Mouse (Mus musculus): ENCODE measurements at regions not wholly inside any gene's neighbourhood (a gene's known extent, or its start where the extent isn't known, plus 50 kb on each side); places are given as distances from the start of the nearest gene placed in this dataset.
A peak's percentile ranks its signal among the peaks of the same experiment; 100 is the strongest.

GRCm38 (mm10) chr2:51466003-51466402 lies 161.3 kb upstream of the Tas2r134 start:
- DNase-seq, result no peak
- Histone ChIP-seq H3K4me3 (replicated peaks; ENCODE audit: insufficient read depth, low read depth, low read length) (no peak overlapping the region), H3K27me3 (ENCODE audit: control insufficient read depth, insufficient read depth, low read length) (no peaks in the 10 kb centered on the region), H3K27ac (ENCODE audit: insufficient read depth, low read length) (no peak overlapping the region), H3K4me1 (ENCODE audit: control insufficient read depth, insufficient read depth, low read length) (no peaks in the 10 kb centered on the region)
- 93% methylated on average over 7 of the region's 7 CpGs for WGBS
- TF ChIP-seq CTCF (IDR thresholded peaks at IDR 0.05; ENCODE audit: borderline replicate concordance, insufficient read depth, low read depth, low read length) (no peak), POLR2A (IDR thresholded peaks at IDR 0.05; ENCODE audit: borderline replicate concordance, insufficient read depth, low read length) (no peak)

- no peak for TF ChIP-seq CTCF (IDR thresholded peaks at IDR 0.05; ENCODE audit: borderline replicate concordance, insufficient read depth, low read depth, low read length)
- no peak for TF ChIP-seq POLR2A (IDR thresholded peaks at IDR 0.05; ENCODE audit: borderline replicate concordance, insufficient read depth, low read length)
- DNase-seq, result no peak
- Histone ChIP-seq H3K27me3 (ENCODE audit: control insufficient read depth, insufficient read depth, low read length) (no peaks in the 10 kb centered on the region), H3K4me3 (replicated peaks; ENCODE audit: insufficient read depth, low read depth, low read length) (no peak overlapping the region), H3K27ac (ENCODE audit: insufficient read depth, low read length) (no peak overlapping the region), H3K4me1 (ENCODE audit: control insufficient read depth, insufficient read depth, low read length) (no peaks in the 10 kb centered on the region)
- 70% methylated on average over 7 of the region's 7 CpGs for WGBS
Observed at GRCm38 (mm10) chr2:51465576-51465975, 161.7 kb upstream of the Tas2r134 start.

- TF ChIP-seq CTCF (IDR thresholded peaks at IDR 0.05; ENCODE audit: borderline replicate concordance, insufficient read depth, low read depth, low read length), result no peak
- TF ChIP-seq POLR2A (IDR thresholded peaks at IDR 0.05; ENCODE audit: borderline replicate concordance, insufficient read depth, low read length), result no peak
- 66% methylated on average over 2 of the region's 2 CpGs for WGBS
- Histone ChIP-seq H3K4me3 (replicated peaks; ENCODE audit: insufficient read depth, low read depth, low read length) (no peak overlapping the region), H3K27ac (ENCODE audit: insufficient read depth, low read length) (no peak overlapping the region), H3K4me1 (ENCODE audit: control insufficient read depth, insufficient read depth, low read length) (no peaks in the 10 kb centered on the region), H3K27me3 (ENCODE audit: control insufficient read depth, insufficient read depth, low read length) (no peaks in the 10 kb centered on the region)
- no peak for DNase-seq
Observed at GRCm38 (mm10) chr2:51464356-51464755, 163.0 kb upstream of the Tas2r134 start.

- Histone ChIP-seq H3K27ac (ENCODE audit: insufficient read depth, low read length) (no peak overlapping the region), H3K4me3 (replicated peaks; ENCODE audit: insufficient read depth, low read depth, low read length) (no peak overlapping the region), H3K27me3 (ENCODE audit: control insufficient read depth, insufficient read depth, low read length) (no peaks in the 10 kb centered on the region), H3K4me1 (ENCODE audit: control insufficient read depth, insufficient read depth, low read length) (no peaks in the 10 kb centered on the region)
- TF ChIP-seq POLR2A (IDR thresholded peaks at IDR 0.05; ENCODE audit: borderline replicate concordance, insufficient read depth, low read length) (no peak), CTCF (IDR thresholded peaks at IDR 0.05; ENCODE audit: borderline replicate concordance, insufficient read depth, low read depth, low read length) (no peak)
- DNase-seq, result no peak
- 100% methylated on average over 2 of the region's 2 CpGs for WGBS
Observed at GRCm38 (mm10) chr2:51460896-51461295, 166.4 kb upstream of the Tas2r134 start.

- H3K4me1 ChIP-seq (ENCODE audit: control insufficient read depth, insufficient read depth, low read length), result no peaks in the 10 kb centered on the region
- TF ChIP-seq POLR2A (IDR thresholded peaks at IDR 0.05; ENCODE audit: borderline replicate concordance, insufficient read depth, low read length) (no peak), CTCF (IDR thresholded peaks at IDR 0.05; ENCODE audit: borderline replicate concordance, insufficient read depth, low read depth, low read length) (no peak)
- 71% methylated on average over 2 of the region's 2 CpGs for WGBS
- H3K4me3 ChIP-seq (replicated peaks; ENCODE audit: insufficient read depth, low read depth, low read length), result no peak overlapping the region
- no peaks in the 10 kb centered on the region for H3K27me3 ChIP-seq (ENCODE audit: control insufficient read depth, insufficient read depth, low read length)
- H3K27ac ChIP-seq (ENCODE audit: insufficient read depth, low read length), result no peak overlapping the region
- no peak for DNase-seq
Observed at GRCm38 (mm10) chr2:51459486-51459885, 167.8 kb upstream of the Tas2r134 start.

- no peak for DNase-seq
- no peak overlapping the region for H3K4me3 ChIP-seq (replicated peaks; ENCODE audit: insufficient read depth, low read depth, low read length)
- 83% methylated on average over 2 of the region's 2 CpGs for WGBS
- no peak for TF ChIP-seq CTCF (IDR thresholded peaks at IDR 0.05; ENCODE audit: borderline replicate concordance, insufficient read depth, low read depth, low read length)
- no peak for TF ChIP-seq POLR2A (IDR thresholded peaks at IDR 0.05; ENCODE audit: borderline replicate concordance, insufficient read depth, low read length)
- no peaks in the 10 kb centered on the region for H3K27me3 ChIP-seq (ENCODE audit: control insufficient read depth, insufficient read depth, low read length)
- H3K27ac ChIP-seq (ENCODE audit: insufficient read depth, low read length), result no peak overlapping the region
- no peaks in the 10 kb centered on the region for H3K4me1 ChIP-seq (ENCODE audit: control insufficient read depth, insufficient read depth, low read length)
Observed at GRCm38 (mm10) chr2:51457717-51458116, 169.6 kb upstream of the Tas2r134 start.

- peak in 1 of 2 experiments; percentile 14 for DNase-seq
- 20% methylated on average over 7 of the region's 7 CpGs for WGBS
Observed at GRCm38 (mm10) chr2:51452816-51453215, 174.5 kb upstream of the Tas2r134 start.

GRCm38 (mm10) chr2:51448121-51448520 lies 179.2 kb upstream of the Tas2r134 start:
- no peak overlapping the region for H3K4me3 ChIP-seq (replicated peaks; ENCODE audit: insufficient read depth, low read depth, low read length)

More at GRCm38 (mm10) chr2:51452816-51453215, 174.5 kb upstream of the Tas2r134 start:
- TF ChIP-seq POLR2A (IDR thresholded peaks at IDR 0.05; ENCODE audit: borderline replicate concordance, insufficient read depth, low read length) (no peak), CTCF (IDR thresholded peaks at IDR 0.05; ENCODE audit: borderline replicate concordance, insufficient read depth, low read depth, low read length) (no peak)
- Histone ChIP-seq H3K4me3 (replicated peaks; ENCODE audit: insufficient read depth, low read depth, low read length) (no peak overlapping the region), H3K27ac (ENCODE audit: insufficient read depth, low read length) (no peak overlapping the region), H3K27me3 (ENCODE audit: control insufficient read depth, insufficient read depth, low read length) (no peaks in the 10 kb centered on the region), H3K4me1 (ENCODE audit: control insufficient read depth, insufficient read depth, low read length) (no peaks in the 10 kb centered on the region)

More at GRCm38 (mm10) chr2:51448121-51448520, 179.2 kb upstream of the Tas2r134 start:
- DNase-seq, result no peak
- Histone ChIP-seq H3K4me1 (ENCODE audit: control insufficient read depth, insufficient read depth, low read length) (no peaks in the 10 kb centered on the region), H3K27me3 (ENCODE audit: control insufficient read depth, insufficient read depth, low read length) (no peaks in the 10 kb centered on the region), H3K27ac (ENCODE audit: insufficient read depth, low read length) (no peak overlapping the region)
- TF ChIP-seq POLR2A (IDR thresholded peaks at IDR 0.05; ENCODE audit: borderline replicate concordance, insufficient read depth, low read length), result no peak
- TF ChIP-seq CTCF (IDR thresholded peaks at IDR 0.05; ENCODE audit: borderline replicate concordance, insufficient read depth, low read depth, low read length), result no peak
- WGBS, result 96% methylated on average over 3 of the region's 3 CpGs
